Mouse (Mus musculus): Measurements from ENCODE around the gene Osbpl2. TPM values are rescaled to one million over a fixed set of nuclear protein-coding genes. Genes with fewer than 3 reads are reported as not detected.

Gene Osbpl2
- polyA plus RNA-seq, 1 experiment from 2014 or later = 33.0 TPM

GRCm38 (mm10) chr2:180098167-180098566, 20.9 kb upstream of the Osbpl2 start:
- Histone ChIP-seq H3K27me3 (ENCODE audit: control insufficient read depth, insufficient read depth, low read length) (peaks cover 35% of the 10 kb centered on the region), H3K36me3 (replicated peaks; ENCODE audit: control insufficient read depth, insufficient read depth, low read depth, low read length) (no peaks in the 10 kb centered on the region), H3K4me2 (ENCODE audit: low read depth, low read length) (no peak overlapping the region), H3K9me3 (replicated peaks; ENCODE audit: control insufficient read depth, low read length) (no peaks in the 10 kb centered on the region), H3K27ac (replicated peaks; ENCODE audit: low read depth, low read length) (no peak overlapping the region), H3K9ac (replicated peaks; ENCODE audit: low read length) (no peak overlapping the region), H3K4me1 (ENCODE audit: control insufficient read depth, insufficient read depth, low read length) (no peaks in the 10 kb centered on the region), H3K4me3 (ENCODE audit: low read depth, low read length) (no peak overlapping the region)
- WGBS = 39% methylated on average over 5 of the region's 5 CpGs
- DNase-seq (ENCODE audit: low spot score) (no peak), ATAC-seq (replicated peaks; ENCODE audit: insufficient number of reproducible peaks, low FRiP score, low TSS enrichment, low read depth) (no peak)

DNA sequence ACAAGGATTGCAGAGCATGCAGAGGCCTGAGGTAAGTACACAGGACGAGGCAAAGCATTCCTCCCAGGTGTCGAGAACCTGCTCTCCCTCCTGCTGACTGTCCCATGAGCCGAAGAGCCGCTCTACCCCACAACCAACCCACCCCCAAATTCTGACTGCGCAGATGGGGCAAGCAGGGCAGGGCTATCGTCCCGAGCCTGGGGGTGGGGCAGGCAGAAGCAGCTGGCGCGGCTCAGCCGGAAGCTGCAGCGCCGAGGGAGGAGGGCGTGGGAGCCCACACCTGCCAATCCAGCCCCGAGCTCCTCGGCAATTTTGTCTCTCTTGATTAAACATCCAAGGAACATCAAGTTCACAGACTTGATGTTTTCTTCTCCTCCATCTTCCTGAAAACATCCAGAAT, 19.6 kb upstream of the Osbpl2 start:
- Histone ChIP-seq H3K4me1 (ENCODE audit: control insufficient read depth, insufficient read depth, low read length) (peaks cover 2% of the 10 kb centered on the region; the same call in 1 of the 2 replicates), H3K36me3 (replicated peaks; ENCODE audit: control insufficient read depth, insufficient read depth, low read depth, low read length) (no peaks in the 10 kb centered on the region), H3K27me3 (ENCODE audit: control insufficient read depth, insufficient read depth, low read length) (peaks cover 48% of the 10 kb centered on the region), H3K9ac (replicated peaks; ENCODE audit: low read length) (no peak overlapping the region), H3K4me2 (ENCODE audit: low read depth, low read length) (no peak overlapping the region), H3K4me3 (ENCODE audit: low read depth, low read length) (no peak overlapping the region), H3K9me3 (replicated peaks; ENCODE audit: control insufficient read depth, low read length) (no peaks in the 10 kb centered on the region), H3K27ac (replicated peaks; ENCODE audit: low read depth, low read length) (no peak overlapping the region)
- ATAC-seq (replicated peaks; ENCODE audit: insufficient number of reproducible peaks, low FRiP score, low TSS enrichment, low read depth) (no peak), DNase-seq (ENCODE audit: low spot score) (no peak)
- WGBS = 9% methylated on average over 15 of the region's 15 CpGs

- Histone ChIP-seq H3K4me1 (ENCODE audit: control insufficient read depth, insufficient read depth, low read length) (peaks cover 2% of the 10 kb centered on the region; the same call in 1 of the 2 replicates), H3K9me3 (replicated peaks; ENCODE audit: control insufficient read depth, low read length) (no peaks in the 10 kb centered on the region), H3K27ac (replicated peaks; ENCODE audit: low read depth, low read length) (no peak overlapping the region; the same call in 1 of the 2 replicates), H3K9ac (replicated peaks; ENCODE audit: low read length) (peak overlapping the region; percentile 9; the same call in 1 of the 2 replicates), H3K4me3 (ENCODE audit: low read depth, low read length) (peak overlapping the region; percentile 43), H3K27me3 (ENCODE audit: control insufficient read depth, insufficient read depth, low read length) (peaks cover 62% of the 10 kb centered on the region), H3K4me2 (ENCODE audit: low read depth, low read length) (peak overlapping the region; percentile 97), H3K36me3 (replicated peaks; ENCODE audit: control insufficient read depth, insufficient read depth, low read depth, low read length) (no peaks in the 10 kb centered on the region)
- DNase-seq (ENCODE audit: low spot score) = no peak
- WGBS = 1% methylated on average over 53 of the region's 57 CpGs
- ATAC-seq (replicated peaks; ENCODE audit: insufficient number of reproducible peaks, low FRiP score, low TSS enrichment, low read depth) = no peak
Measured at GRCm38 (mm10) chr2:180103151-180103977, 15.7 kb upstream of the Osbpl2 start.

DNA sequence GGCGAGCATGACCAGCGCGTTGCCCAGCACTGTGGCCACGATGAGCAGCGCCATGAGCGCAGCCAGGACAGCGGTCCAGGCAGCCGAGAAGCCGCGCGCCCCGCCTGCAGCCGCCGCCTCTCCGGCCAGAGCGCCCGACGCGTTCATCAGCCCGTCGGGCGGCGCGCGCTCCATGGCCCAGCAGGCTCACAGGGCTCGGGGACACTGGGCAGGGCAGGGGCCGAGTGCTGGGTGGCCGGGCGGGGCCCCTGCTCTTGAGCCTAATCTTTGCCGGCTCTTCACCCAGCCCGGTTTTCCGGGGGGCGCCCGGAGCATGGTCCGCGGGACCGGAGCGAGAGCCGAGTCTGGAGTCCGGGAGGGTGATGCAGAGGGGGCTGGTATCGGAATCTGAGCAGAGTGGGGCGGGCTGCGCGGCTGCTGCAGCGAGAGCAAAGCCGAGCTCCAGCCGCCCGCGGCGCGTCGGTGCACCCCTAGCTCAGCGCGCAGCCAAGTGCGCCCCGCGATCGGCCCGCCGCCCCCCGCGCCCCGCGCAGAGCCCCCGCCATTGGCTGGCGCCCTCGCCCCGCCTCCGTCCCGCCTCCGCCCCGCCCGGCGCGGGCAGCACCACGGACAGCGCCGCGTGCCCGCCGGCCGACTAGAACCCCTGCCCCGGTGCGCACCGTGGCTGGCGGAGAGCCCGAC, 15.0 kb upstream of the Osbpl2 start, which contains the start of gene Hrh3:
Gene Hrh3, minus strand, starts transcription at position 511 of the 681 bp plus-strand sequence.
- peak; percentile 87 for DNase-seq (ENCODE audit: low spot score)
- H3K4me1 ChIP-seq (ENCODE audit: control insufficient read depth, insufficient read depth, low read length) = peaks cover 2% of the 10 kb centered on the region; the same call in 1 of the 2 replicates
- H3K4me2 ChIP-seq (ENCODE audit: low read depth, low read length) = peak within 1 kb of the TSS; percentile 97
- peak within 1 kb of the TSS; percentile 9; the same call in 1 of the 2 replicates for H3K9ac ChIP-seq (replicated peaks; ENCODE audit: low read length)
- peak within 1 kb of the TSS; percentile 43 for H3K4me3 ChIP-seq (ENCODE audit: low read depth, low read length)
- 0% methylated on average over 58 of the region's 87 CpGs for WGBS
- peak; percentile 76 for ATAC-seq (replicated peaks; ENCODE audit: insufficient number of reproducible peaks, low FRiP score, low TSS enrichment, low read depth)
- H3K27ac ChIP-seq (replicated peaks; ENCODE audit: low read depth, low read length) = no peak within 1 kb of the TSS
- no peaks in the 10 kb centered on the region for H3K36me3 ChIP-seq (replicated peaks; ENCODE audit: control insufficient read depth, insufficient read depth, low read depth, low read length)
- peaks cover 58% of the 10 kb centered on the region for H3K27me3 ChIP-seq (ENCODE audit: control insufficient read depth, insufficient read depth, low read length)
- no peaks in the 10 kb centered on the region for H3K9me3 ChIP-seq (replicated peaks; ENCODE audit: control insufficient read depth, low read length)

DNA sequence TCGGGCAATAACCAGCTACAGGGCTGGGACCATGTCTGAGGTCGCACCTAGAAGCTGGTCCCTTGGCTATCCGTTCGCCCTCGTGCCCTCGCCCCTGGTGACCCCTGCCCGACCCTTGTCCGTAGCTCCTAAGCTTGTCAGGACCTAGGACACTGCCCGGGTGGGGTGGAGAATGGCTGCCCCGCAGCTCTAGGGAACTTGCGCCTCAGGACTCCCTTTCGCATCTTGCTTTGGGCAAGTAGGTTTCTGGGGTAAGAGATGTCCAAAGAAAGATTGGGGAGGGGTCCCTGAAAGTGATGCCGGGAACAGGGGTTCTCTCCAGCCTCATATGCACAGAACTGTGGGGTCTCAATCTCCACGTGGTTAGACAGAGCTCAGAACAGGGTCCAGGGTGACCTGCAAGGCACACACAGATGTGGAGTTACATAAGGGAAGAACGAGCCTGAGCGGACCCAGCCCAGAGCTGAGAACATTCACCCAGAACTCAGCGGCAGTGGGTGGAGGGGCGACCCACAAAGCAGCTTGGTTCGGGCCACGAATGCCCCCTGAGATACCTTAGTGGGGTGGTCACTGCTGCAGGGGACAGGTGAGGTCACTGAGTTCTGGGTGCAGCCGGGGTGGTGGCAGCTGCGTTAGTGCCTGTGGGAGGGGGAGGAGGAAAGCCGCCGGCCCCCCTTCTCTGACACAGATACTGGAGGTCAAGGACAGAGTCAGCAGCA, 14.3 kb upstream of the Osbpl2 start:
- H3K27ac ChIP-seq (replicated peaks; ENCODE audit: low read depth, low read length) = no peak overlapping the region
- no peaks in the 10 kb centered on the region for H3K36me3 ChIP-seq (replicated peaks; ENCODE audit: control insufficient read depth, insufficient read depth, low read depth, low read length)
- H3K4me3 ChIP-seq (ENCODE audit: low read depth, low read length) = peak overlapping the region; percentile 43
- peak overlapping the region; percentile 97 for H3K4me2 ChIP-seq (ENCODE audit: low read depth, low read length)
- H3K27me3 ChIP-seq (ENCODE audit: control insufficient read depth, insufficient read depth, low read length) = peaks cover 58% of the 10 kb centered on the region
- no peak for DNase-seq (ENCODE audit: low spot score)
- peaks cover 2% of the 10 kb centered on the region; the same call in 1 of the 2 replicates for H3K4me1 ChIP-seq (ENCODE audit: control insufficient read depth, insufficient read depth, low read length)
- ATAC-seq (replicated peaks; ENCODE audit: insufficient number of reproducible peaks, low FRiP score, low TSS enrichment, low read depth) = 0 out of 2 replicates have a peak, but pooled peaks have one; percentile 5
- no peaks in the 10 kb centered on the region for H3K9me3 ChIP-seq (replicated peaks; ENCODE audit: control insufficient read depth, low read length)
- 7% methylated on average over 24 of the region's 24 CpGs for WGBS
- no peak overlapping the region for H3K9ac ChIP-seq (replicated peaks; ENCODE audit: low read length)

GRCm38 (mm10) chr2:180105441-180106190, 13.5 kb upstream of the Osbpl2 start:
- no peak for DNase-seq (ENCODE audit: low spot score)
- H3K4me2 ChIP-seq (ENCODE audit: low read depth, low read length) = no peak overlapping the region
- peaks cover 2% of the 10 kb centered on the region; the same call in 1 of the 2 replicates for H3K4me1 ChIP-seq (ENCODE audit: control insufficient read depth, insufficient read depth, low read length)
- no peak overlapping the region for H3K9ac ChIP-seq (replicated peaks; ENCODE audit: low read length)
- H3K27me3 ChIP-seq (ENCODE audit: control insufficient read depth, insufficient read depth, low read length) = peaks cover 51% of the 10 kb centered on the region
- H3K4me3 ChIP-seq (ENCODE audit: low read depth, low read length) = no peak overlapping the region
- 24% methylated on average over 8 of the region's 8 CpGs for WGBS
- no peaks in the 10 kb centered on the region for H3K9me3 ChIP-seq (replicated peaks; ENCODE audit: control insufficient read depth, low read length)
- H3K27ac ChIP-seq (replicated peaks; ENCODE audit: low read depth, low read length) = no peak overlapping the region
- H3K36me3 ChIP-seq (replicated peaks; ENCODE audit: control insufficient read depth, insufficient read depth, low read depth, low read length) = no peaks in the 10 kb centered on the region
- ATAC-seq (replicated peaks; ENCODE audit: insufficient number of reproducible peaks, low FRiP score, low TSS enrichment, low read depth) = no peak; the same call in 1 of the 2 replicates

- Histone ChIP-seq H3K36me3 (replicated peaks; ENCODE audit: control insufficient read depth, insufficient read depth, low read depth, low read length) (no peaks in the 10 kb centered on the region), H3K27ac (replicated peaks; ENCODE audit: low read depth, low read length) (no peak overlapping the region), H3K4me2 (ENCODE audit: low read depth, low read length) (no peak overlapping the region), H3K9ac (replicated peaks; ENCODE audit: low read length) (no peak overlapping the region), H3K4me3 (ENCODE audit: low read depth, low read length) (no peak overlapping the region), H3K9me3 (replicated peaks; ENCODE audit: control insufficient read depth, low read length) (no peaks in the 10 kb centered on the region), H3K4me1 (ENCODE audit: control insufficient read depth, insufficient read depth, low read length) (peaks cover 2% of the 10 kb centered on the region; the same call in 1 of the 2 replicates), H3K27me3 (ENCODE audit: control insufficient read depth, insufficient read depth, low read length) (peaks cover 38% of the 10 kb centered on the region)
- no peak for DNase-seq (ENCODE audit: low spot score)
- no peak for ATAC-seq (replicated peaks; ENCODE audit: insufficient number of reproducible peaks, low FRiP score, low TSS enrichment, low read depth)
- WGBS = 66% methylated on average over 4 of the region's 4 CpGs
Measured at GRCm38 (mm10) chr2:180107081-180107480, 12.0 kb upstream of the Osbpl2 start.

All from embryonic facial prominence, embryonic 11.5 days (tissue).